Mouse (Mus musculus) spleen, adult 2 months (tissue): ENCODE measurements around the gene Fam3a.

Experiments
- CTCF ChIP-seq: fragments of 200-500 bp; IDR thresholded peaks from 2 replicates; pipeline ENCODE4 v1.5.1; 2011; ENCODE audit warnings: mild to moderate bottlenecking, inconsistent platforms; ENCODE audit not compliant: insufficient read depth, insufficient read length, insufficient replicate concordance; ENCODE audit errors: extremely low read depth
- POLR2A ChIP-seq: fragments of 200-500 bp; IDR thresholded peaks from 2 replicates; pipeline ENCODE4 v1.6.1; 2011; ENCODE audit warnings: low read depth, low read length, inconsistent platforms

DNA sequence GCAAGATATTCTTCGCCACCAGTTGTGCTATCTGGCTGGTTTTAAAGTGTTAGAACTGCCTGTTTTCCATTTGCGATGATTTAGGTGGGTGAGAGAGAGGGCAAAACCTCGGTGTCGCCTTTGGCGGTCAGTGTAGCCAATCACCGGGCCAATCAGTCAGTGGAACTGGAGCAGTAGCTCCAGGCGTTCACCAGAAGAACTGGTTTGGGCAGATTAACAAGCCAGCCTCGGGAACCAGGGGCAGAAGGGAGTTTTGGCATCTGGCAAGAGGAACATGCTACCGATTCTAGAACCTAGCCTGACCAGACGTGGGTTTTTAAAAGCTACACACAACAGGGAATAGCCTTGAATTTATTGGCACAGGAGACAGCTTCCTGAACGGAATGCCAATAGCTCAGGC is 33.9 kb downstream of the Fam3a start:
- no peak for TF ChIP-seq CTCF
- TF ChIP-seq POLR2A = no peak
